Mouse (Mus musculus): ENCODE measurements around the gene Usp50.

DNA sequence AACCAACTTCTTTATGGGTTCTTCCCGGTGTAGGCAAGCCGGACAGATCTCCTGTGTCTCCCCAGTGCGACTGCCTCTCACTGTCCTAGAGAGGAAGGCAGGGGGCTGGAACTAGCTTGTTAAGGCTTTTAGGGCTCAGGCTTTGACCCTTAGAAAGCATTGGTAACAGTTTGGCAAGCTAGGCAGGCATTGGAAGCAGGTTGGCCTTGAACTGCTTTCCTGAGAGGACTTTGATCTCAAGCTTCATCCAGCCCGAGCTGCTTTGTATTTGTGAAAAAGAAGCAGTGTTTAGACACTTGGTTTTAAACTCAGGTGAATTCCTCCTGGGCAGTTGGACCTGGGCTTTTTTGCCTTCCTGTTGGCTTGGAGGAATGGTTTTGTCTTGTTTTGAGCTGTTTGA lies 4.5 kb downstream of the Usp50 start:
- no peak for TF ChIP-seq CTCF (IDR thresholded peaks at IDR 0.05; ENCODE audit: low read depth)
- TF ChIP-seq EP300 (IDR thresholded peaks at IDR 0.05; ENCODE audit: low read depth): no peak

Data from liver, postnatal 0 days (tissue).